Mouse (Mus musculus) G1E (cell line): ENCODE data around the gene Brat1. TPM values are rescaled to one million over a fixed set of nuclear protein-coding genes. Genes with fewer than 3 reads are reported as not detected.
A peak's percentile ranks its signal among the peaks of the same experiment; 100 is the strongest.

Experiments used
- ATAC-seq: 2 replicates; pipeline ENCODE4 v1.8.0; 2016; ENCODE audit warnings: mild to moderate bottlenecking; ENCODE audit not compliant: insufficient number of reproducible peaks, poor library complexity, low FRiP score, severe bottlenecking; ENCODE audit errors: extremely low read depth
- DNase-seq: peaks from one replicate; pipeline ENCODE4 v3.0.0; 2012; ENCODE audit warnings: low spot score
- H3K27me3 ChIP-seq: 2 replicates; pipeline ENCODE4 v1.6.1; 2012; ENCODE audit warnings: mild to moderate bottlenecking, low read length, inconsistent platforms; ENCODE audit not compliant: insufficient read depth
- H3K36me3 ChIP-seq: replicated peaks from 2 replicates; pipeline ENCODE3; 2012; ENCODE audit warnings: mild to moderate bottlenecking, inconsistent platforms
- H3K4me1 ChIP-seq: 2 replicates; pipeline ENCODE4 v1.6.1; 2012; ENCODE audit warnings: low read depth, low read length, inconsistent platforms, mixed read lengths; ENCODE audit not compliant: insufficient read depth
- H3K4me3 ChIP-seq: 2 replicates; pipeline ENCODE4 v1.5.1; 2012; ENCODE audit warnings: low read depth, mild to moderate bottlenecking, inconsistent platforms, low read length, moderate library complexity, mixed read lengths
- H3K9me3 ChIP-seq: replicated peaks from 2 replicates; pipeline ENCODE4 v1.6.1; 2012; ENCODE audit warnings: inconsistent platforms
- CTCF ChIP-seq: IDR thresholded peaks from 2 replicates; pipeline ENCODE4 v1.5.1; 2012; ENCODE audit warnings: low read depth, low read length, inconsistent platforms, mixed read lengths
- GATA1 ChIP-seq: IDR thresholded peaks from 2 replicates; pipeline ENCODE4 v1.6.1; 2012; ENCODE audit warnings: borderline replicate concordance, low read length, inconsistent platforms, mixed read lengths
- GATA2 ChIP-seq: IDR thresholded peaks from 2 replicates; pipeline ENCODE4 v1.6.1; 2012; ENCODE audit warnings: low read depth, low read length, inconsistent platforms, borderline replicate concordance
- POLR2AphosphoS5 ChIP-seq: IDR thresholded peaks from 2 replicates; pipeline ENCODE4 v1.6.1; 2012; ENCODE audit warnings: low read depth, low read length, inconsistent platforms; ENCODE audit not compliant: insufficient replicate concordance
- TAL1 ChIP-seq: conservative IDR thresholded peaks from 2 replicates; pipeline ENCODE4 v1.6.1; 2012; ENCODE audit warnings: low read depth, low read length, inconsistent platforms, mixed read lengths
- polyA plus RNA-seq: library from polyadenylated mRNA; stranded (reverse); fragments of >175 nt; gene quantifications from 2 replicates; pipeline ENCODE4 v1.2.3, GENCODE M21; 2012
- total RNA-seq, 2 experiments: library from RNA; stranded (forward) in 1 of 2; stranded (reverse) in 1 of 2; fragments of 200-1000 nt in 1 of 2; fragments of >200 nt in 1 of 2; fragmentation: Nextera tagmentation in 1 of 2; gene quantifications; 2 replicates each; pipeline ENCODE4 v1.2.3; 2014 to 2017

Gene Brat1
- total and polyA plus RNA-seq, 3 experiments, result 9.5 to 25.7 (median 11.1) TPM

DNA sequence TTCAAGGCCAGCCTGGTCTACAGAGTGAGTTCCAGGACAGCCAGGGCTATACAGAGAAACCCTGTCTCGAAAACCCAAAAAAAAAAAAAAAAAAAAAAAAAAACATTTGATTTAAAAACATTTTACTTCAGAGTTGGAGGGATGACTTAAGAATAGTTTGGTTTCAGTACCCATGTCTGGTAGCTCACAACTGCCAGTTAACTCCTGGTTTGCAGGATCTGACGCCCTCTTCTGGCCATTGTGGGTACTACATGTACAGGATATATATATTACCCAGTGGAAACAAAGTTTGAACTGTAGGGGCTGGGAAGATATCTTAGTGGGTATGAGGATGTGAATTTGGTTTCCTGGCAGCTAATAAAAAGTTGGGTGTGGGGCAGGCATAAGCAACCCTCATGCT is 46.1 kb downstream of the Brat1 start:
- peak; percentile 53 for TF ChIP-seq CTCF
- TF ChIP-seq TAL1, result no peak
- no peak for TF ChIP-seq GATA2
- no peak for TF ChIP-seq POLR2AphosphoS5
- Histone ChIP-seq H3K27me3 (peaks cover 4% of the 10 kb centered on the region; the same call in 1 of the 2 replicates), H3K9me3 (peaks cover 11% of the 10 kb centered on the region), H3K36me3 (peaks cover 3% of the 10 kb centered on the region), H3K4me3 (no peak overlapping the region), H3K4me1 (peaks cover 25% of the 10 kb centered on the region)
- no peak for ATAC-seq
- DNase-seq, result no peak

DNA sequence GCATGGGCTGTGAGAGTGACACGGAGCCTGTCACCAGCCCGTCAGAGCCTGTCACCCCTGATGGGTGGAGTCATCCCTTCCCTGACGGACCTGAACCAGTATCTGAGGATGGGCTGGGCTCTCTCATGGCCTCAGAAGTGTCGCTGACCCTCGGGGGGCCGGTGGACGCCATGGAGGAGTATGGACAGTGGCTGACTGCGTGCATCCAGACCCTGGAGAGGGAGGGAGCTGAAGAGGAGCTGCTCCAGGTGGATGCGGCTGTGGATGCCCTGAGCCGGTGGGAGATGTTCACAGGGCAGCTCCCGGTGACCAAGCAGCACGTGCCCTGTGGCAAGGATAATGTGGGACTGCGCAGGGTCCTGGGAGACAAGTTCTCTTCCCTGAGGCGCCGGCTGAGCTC is 47.2 kb downstream of the Brat1 start:
- no peak for TF ChIP-seq TAL1
- no peak for TF ChIP-seq CTCF
- TF ChIP-seq POLR2AphosphoS5, result no peak
- no peak for TF ChIP-seq GATA2
- no peak for TF ChIP-seq GATA1
- Histone ChIP-seq H3K4me3 (no peak overlapping the region), H3K4me1 (peaks cover 26% of the 10 kb centered on the region), H3K9me3 (peaks cover 11% of the 10 kb centered on the region), H3K36me3 (peaks cover 6% of the 10 kb centered on the region), H3K27me3 (no peaks in the 10 kb centered on the region; the same call in 1 of the 2 replicates)
- no peak for DNase-seq
- no peak for ATAC-seq

GRCm38 (mm10) chr5:140752639-140753038 is 47.8 kb downstream of the Brat1 start:
- peaks cover 26% of the 10 kb centered on the region for H3K4me1 ChIP-seq
- H3K36me3 ChIP-seq, result peaks cover 11% of the 10 kb centered on the region
- DNase-seq (no peak), ATAC-seq (no peak)
- H3K27me3 ChIP-seq, result no peaks in the 10 kb centered on the region; the same call in 1 of the 2 replicates
- no peak overlapping the region for H3K4me3 ChIP-seq
- peaks cover 11% of the 10 kb centered on the region for H3K9me3 ChIP-seq
- no peak for TF ChIP-seq GATA1
- TF ChIP-seq GATA2, result no peak
- no peak; the same call in 1 of the 2 replicates for TF ChIP-seq CTCF
- no peak for TF ChIP-seq TAL1
- TF ChIP-seq POLR2AphosphoS5, result no peak

GRCm38 (mm10) chr5:140753223-140753622 is 48.4 kb downstream of the Brat1 start:
- ATAC-seq (no peak), DNase-seq (no peak)
- peaks cover 15% of the 10 kb centered on the region for H3K36me3 ChIP-seq
- H3K9me3 ChIP-seq, result peaks cover 11% of the 10 kb centered on the region
- no peak for TF ChIP-seq GATA2
- no peak for TF ChIP-seq POLR2AphosphoS5
- no peak for TF ChIP-seq GATA1
- TF ChIP-seq TAL1, result no peak
- TF ChIP-seq CTCF, result no peak
- no peaks in the 10 kb centered on the region; the same call in 1 of the 2 replicates for H3K27me3 ChIP-seq
- H3K4me3 ChIP-seq, result no peak overlapping the region
- H3K4me1 ChIP-seq, result peaks cover 23% of the 10 kb centered on the region

DNA sequence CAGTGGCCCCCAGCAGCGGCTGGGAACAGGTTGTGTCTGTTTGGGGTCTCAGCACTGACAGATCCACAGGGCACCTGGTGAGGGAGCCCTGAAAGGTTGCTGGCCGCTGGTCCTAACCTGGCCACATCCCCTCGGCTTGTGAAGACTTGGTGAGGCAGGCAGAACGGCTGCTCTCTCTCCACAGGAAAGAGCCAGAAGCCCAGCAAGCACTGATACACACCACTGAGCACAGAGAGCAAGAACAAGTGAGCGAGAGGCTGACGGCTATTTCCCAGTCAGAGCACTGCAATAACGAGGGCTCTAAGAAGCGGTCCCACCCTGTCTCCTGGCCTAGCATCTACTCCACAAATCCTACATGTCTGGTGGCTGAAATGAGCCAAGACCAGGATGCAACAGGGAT is 54.1 kb downstream of the Brat1 start:
- ATAC-seq (no peak), DNase-seq (no peak)
- Histone ChIP-seq H3K4me3 (no peak overlapping the region), H3K27me3 (no peaks in the 10 kb centered on the region), H3K4me1 (0 out of 2 replicates have a peak, but pooled peaks cover 2% of the 10 kb centered on the region), H3K9me3 (no peaks in the 10 kb centered on the region), H3K36me3 (peaks cover 69% of the 10 kb centered on the region)
- TF ChIP-seq GATA2 (no peak), CTCF (no peak)

DNA sequence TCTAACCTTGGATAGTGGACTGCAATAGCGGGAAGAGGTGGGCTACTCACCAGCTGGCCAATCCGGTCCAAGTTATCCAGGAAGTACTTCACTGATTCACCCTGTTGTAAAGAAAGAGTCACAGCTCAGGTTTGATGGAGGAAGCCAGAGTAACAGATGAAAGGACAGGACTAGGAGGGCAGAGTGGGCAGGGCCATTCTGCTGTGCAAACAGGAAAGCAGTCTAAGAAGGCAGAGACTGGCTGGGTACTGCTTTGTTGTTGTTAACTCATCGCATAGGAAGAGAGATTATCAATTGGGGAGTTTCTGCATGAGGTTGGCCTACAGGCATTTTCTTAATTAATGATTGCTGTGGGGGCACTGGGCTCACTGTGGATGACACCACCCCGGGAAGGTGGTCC is 57.7 kb downstream of the Brat1 start:
- no peaks in the 10 kb centered on the region for H3K9me3 ChIP-seq
- DNase-seq, result no peak
- no peaks in the 10 kb centered on the region for H3K27me3 ChIP-seq
- H3K4me3 ChIP-seq, result no peak overlapping the region
- peaks cover 89% of the 10 kb centered on the region for H3K36me3 ChIP-seq
- ATAC-seq, result no peak
- no peak for TF ChIP-seq POLR2AphosphoS5
- no peak for TF ChIP-seq GATA2
- no peak for TF ChIP-seq CTCF
- no peak for TF ChIP-seq GATA1
- TF ChIP-seq TAL1, result no peak
- H3K4me1 ChIP-seq, result no peaks in the 10 kb centered on the region; the same call in 1 of the 2 replicates

DNA sequence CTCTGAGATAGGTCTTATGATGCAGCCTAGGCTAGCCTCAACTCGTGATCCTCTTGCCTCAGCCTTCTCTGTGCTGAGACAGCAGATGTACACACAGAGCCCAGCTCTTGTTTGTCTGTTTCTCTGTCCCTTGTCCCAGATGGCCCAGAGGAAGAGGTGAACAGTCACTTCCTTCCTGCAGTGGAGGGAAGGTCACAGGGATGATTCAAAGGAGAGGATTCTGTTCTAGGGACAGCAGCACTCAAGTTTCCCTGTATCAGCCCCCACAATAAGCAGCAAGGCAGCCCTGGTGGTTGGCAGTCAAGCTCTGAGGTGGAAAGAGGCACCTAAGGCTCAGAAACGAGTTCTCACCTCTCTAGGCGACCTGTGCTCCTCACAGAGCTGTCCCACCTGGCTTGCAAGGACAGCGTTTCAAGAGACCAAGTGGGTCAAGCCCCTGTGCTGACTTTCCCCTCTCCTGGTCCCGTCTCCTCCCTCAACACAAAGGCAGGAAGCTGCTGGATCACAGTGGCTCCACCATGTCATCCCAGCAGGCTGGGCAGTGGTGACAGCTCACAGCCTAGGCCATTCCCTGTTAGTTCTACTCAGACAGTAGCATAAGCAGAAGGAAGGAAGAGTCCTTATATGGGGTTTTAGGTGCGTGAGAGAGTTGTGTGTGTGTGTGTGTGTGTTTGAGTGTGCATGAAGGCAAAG is 60.3 kb downstream of the Brat1 start:
- no peaks in the 10 kb centered on the region for H3K27me3 ChIP-seq
- TF ChIP-seq GATA2, result no peak
- no peak for TF ChIP-seq GATA1
- TF ChIP-seq POLR2AphosphoS5, result no peak
- TF ChIP-seq TAL1, result no peak
- TF ChIP-seq CTCF, result no peak
- no peaks in the 10 kb centered on the region; the same call in 1 of the 2 replicates for H3K4me1 ChIP-seq
- peaks cover 89% of the 10 kb centered on the region for H3K36me3 ChIP-seq
- ATAC-seq (no peak), DNase-seq (no peak)
- no peaks in the 10 kb centered on the region for H3K9me3 ChIP-seq
- no peak overlapping the region for H3K4me3 ChIP-seq
